Mouse (Mus musculus): ENCODE data around the gene Phkg2.
A peak's percentile ranks its signal among the peaks of the same experiment; 100 is the strongest.
"Not testable (repeated sequence)": the region's sequence is repeated elsewhere in the genome, so short reads cannot be mapped to it uniquely, and the experiment has no call there.

Phkg2 gene

DNA sequence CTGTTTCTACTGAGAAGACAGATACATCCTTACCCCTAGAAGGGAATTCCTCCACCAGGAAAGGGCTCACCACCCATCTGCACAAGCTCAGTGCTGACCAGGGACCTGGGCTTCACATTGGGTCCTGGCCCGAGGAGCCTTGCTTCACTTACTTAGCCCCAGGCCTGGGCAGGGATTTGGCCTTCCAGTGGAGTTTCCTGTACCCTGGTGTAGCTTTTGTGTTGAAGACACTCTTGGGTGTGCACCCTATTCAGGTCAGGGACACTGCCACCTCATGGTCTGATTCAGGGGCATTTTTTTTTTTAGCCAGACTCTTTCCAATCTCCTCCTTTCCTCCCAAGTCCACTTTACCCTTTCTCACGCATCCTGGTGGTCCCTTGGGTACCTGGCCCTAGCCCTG is 29.8 kb downstream of the Phkg2 start:
- no peak for DNase-seq (ENCODE audit: extremely low spot score, low spot score)

DNA sequence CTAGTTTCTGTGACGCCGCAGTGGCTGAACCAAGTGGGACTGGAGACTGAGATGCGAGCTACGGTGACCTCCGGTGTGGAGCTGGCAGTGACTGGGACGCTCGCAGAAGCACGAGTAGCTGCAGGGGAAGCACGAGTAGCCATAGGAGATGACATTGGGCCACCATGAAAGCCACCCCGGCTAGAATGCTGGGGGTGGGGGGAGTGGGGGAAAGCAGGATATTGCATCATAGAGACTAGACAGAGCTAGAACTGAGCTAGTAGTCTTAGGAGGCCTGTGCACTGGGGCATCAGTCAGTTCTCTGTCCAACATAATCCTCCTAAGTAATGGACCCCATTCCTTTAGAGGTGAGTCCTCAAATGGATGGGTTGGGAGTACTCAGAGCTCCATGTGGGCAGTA is 31.1 kb downstream of the Phkg2 start:
- no peak for DNase-seq (ENCODE audit: extremely low spot score, low spot score)

DNA sequence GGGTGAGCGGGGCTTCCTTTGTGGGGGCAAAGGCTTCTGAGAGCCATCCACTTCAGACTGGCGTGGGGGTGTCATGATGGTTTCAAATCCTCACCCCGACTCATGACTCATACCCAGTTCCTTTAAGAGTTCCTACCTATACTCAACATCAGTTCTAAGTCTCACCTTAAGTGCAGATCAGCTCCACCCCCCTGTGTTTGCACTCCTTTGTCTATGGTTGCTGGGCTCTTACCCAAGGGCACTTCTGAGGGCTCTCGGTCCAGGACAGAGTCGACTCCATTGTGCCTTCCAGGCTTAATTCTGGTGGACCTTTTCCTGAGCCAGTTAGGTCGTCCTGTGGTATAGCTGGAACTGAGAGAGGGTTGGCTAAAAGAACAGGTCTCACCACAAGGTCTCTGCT is 34.0 kb downstream of the Phkg2 start:
- DNase-seq (ENCODE audit: extremely low spot score, low spot score), result no peak

DNA sequence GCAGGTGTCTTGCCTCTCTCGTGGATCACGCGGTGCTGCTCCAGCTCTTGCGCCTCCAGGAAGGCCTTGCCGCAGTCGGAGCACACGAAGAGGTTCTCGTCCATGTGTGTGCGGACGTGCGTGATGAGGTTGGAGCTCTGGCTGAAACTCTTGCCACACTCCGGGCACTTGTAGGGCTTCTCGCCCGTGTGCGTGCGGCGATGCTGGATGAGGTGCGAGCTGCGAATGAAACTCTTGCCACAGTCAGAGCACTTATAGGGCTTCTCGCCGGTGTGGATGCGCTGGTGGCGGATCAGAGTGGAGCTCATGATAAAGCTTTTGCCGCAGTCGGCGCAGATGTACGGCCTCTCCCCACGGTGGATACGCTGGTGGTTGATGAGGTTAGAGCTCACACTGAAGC is 37.9 kb downstream of the Phkg2 start:
- no peak for DNase-seq (ENCODE audit: extremely low spot score, low spot score)

DNA sequence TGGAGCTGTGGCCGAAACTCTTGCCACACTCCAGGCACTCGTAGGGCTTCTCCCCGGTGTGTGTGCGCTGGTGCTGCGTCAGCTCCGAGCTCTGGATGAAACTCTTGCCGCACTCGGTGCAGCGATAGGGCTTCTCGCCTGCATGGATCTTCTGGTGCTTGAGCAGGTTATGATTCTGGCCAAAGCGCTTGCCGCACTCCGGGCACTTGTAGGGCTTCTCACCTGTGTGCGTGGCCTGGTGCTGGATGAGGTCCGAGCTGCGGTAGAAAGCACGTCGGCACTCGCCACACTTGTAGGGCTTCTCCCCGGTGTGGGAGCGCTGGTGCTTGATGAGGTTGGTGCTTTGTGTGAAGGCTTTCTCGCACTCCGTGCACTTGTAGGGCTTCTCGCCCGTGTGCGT is 38.4 kb downstream of the Phkg2 start:
- DNase-seq (ENCODE audit: extremely low spot score, low spot score), result no peak

DNA sequence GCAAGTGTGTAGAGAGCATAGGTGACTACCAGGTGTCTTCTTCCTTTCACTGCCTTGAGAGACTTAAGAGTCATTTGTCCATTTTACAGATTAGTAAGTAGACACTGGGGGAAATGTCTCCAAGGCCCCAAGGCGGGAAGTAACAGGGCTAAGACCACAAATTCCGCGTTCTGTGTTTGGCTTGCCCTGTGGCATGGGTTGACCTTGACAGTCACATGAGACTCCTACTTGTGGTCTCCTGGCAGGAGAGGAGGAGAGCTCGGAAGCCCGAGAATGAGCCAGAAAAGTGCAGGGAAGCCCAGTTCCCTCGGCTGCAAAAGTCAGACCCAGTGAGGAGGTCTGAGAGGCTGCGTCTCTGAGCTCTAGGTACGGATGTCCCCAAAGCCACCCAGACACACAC is 40.4 kb downstream of the Phkg2 start:
- no peak for DNase-seq (ENCODE audit: extremely low spot score, low spot score)

DNA sequence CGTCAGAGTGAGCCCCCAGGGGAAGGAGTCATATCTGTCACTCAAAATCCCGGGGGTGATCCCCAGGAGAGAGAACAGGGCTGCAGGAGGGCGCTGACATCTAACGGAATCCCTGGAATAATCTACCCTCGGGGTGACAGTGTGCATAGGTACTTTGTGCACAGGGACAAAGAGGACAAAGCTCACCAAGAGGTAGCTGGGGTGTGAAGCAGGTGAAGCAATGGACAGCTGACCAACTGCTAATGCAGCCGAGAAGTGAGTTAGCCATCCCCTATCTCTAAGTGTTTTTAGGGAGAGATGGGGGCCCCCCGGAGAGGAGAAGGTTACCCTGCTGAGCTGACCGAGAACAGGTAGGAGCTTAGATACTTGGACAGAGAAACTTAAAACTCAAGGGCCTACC is 41.0 kb downstream of the Phkg2 start:
- no peak for DNase-seq (ENCODE audit: extremely low spot score, low spot score)

DNA sequence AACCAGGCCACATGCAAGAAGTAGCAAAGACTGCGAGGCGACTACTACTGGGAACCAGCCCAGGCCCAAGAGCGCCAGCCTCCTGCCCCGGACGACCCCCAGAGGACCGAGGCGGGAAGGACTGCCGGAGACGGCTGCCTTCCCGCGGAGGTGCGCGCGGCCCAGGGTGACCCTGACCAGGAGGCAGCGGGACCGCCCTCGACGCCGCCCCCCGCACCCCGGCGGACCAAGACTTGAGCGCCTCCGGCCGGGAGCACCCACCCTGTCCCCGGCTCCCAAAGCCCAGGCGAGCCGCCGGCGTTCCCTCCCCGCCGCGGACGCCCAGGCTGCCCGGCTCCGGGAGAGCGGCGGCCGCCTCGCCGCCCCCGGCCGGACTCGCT is 41.4 kb downstream of the Phkg2 start:
- DNase-seq (ENCODE audit: extremely low spot score, low spot score), result no peak

DNA sequence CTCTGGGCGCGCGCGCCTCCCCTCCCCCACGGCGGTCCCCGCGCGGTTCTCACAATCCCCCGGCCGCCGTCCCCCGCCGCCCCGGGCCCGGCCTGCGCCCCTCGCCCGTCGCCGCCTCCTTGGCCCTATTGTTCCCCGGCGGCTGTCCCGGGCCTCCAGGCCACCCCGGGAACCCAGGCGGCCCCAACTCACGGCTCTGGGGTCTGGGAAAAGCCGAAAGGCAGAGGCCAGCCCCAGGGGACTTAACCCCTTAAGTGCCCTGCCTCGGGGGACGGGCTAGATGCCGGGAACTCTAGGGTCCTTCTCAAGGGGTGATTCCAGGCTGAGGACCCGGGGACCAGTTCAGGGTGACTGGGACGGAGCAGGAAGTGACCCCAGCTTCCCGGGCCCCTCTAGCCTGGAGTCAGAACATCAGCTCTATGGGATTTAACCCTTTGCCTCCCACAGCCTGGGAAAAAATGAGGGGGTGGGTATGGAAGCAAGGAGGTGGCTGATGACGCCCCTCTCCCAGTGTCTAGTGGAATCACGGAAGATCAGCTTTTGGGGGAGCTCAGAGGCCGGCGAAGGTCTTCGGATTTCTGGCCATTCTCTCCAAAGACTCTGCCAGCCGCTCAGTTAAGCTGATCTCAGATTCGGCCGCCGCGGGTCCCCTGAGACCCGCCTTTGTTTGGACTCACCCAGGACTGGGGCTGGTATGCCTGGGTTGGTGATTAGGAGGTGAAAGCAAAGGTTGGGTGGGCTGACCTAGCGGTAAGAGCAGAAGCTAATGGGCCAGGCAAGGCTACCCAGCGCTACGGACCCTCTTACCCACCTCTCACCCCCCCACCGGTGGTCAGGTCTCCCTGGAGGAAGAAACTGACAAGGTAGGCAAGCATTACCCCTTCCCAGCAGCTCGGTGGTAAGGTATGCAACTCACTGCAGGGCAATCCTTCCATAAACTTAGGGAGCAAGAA is 42.0 kb downstream of the Phkg2 start, which contains the start of gene Zfp629:
Zfp629 (minus strand) TSS at position 907 of the 953 bp plus-strand sequence.
- DNase-seq (ENCODE audit: extremely low spot score, low spot score), result peak; percentile 91

DNA sequence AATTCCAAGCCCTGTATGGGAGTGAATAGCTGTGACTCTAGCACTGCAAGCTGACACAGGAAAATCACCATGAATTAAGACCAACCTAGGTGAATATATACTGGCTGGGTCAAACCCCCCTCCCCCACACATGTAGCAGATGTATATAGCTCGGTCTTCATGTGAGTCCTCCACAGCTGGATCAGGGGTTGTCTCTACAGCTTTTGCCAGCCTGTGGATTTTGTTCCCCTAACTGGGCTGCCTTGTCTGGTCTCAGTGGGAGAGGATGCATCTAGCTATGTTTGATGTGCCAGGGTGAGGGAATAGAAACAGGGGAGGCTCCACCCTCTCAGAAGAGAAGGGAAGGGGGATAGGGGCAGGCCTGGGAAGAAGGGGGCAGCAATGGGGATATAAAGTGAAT is 43.2 kb downstream of the Phkg2 start:
- DNase-seq (ENCODE audit: extremely low spot score, low spot score), result no peak

DNA sequence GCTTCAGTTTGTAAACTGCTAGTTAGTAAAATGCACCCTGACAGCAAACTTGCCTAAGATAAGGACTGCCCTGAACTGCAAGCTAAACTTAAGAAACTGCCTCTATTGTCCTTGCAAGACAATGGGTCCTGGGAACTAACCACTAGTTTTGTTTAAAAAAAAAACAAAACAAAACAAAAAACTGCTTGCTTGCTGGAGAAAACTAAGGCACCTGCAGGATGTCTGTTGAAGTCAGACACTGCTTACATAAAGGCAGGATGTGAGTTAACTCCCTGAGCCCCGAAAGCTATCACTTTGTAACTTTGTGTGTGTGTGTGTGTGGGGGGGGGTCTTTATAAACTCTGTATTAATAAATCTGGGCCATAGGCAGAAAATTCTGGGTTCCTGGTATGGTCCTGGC is 43.7 kb downstream of the Phkg2 start:
- DNase-seq (ENCODE audit: extremely low spot score, low spot score), result no peak

DNA sequence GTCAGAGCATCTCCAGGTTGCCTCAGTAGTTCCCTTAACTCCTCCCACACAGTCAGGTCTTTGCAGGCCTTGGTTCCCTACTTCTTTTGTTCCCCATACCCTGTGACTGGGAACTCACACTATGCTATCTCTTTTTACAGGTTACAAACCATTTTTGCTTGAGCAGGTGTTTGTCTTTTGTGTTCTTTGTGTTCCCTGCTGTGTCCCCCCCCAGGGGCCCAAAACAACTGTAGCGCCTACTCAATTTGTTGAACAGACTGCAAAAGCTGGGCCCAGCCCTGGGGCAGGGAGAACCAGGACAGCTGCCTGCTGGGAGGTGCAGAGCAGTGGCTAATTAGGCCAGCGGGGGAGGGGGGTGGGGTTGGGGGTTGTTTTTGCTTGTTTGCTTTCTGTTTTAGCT is 44.8 kb downstream of the Phkg2 start:
- DNase-seq (ENCODE audit: extremely low spot score, low spot score), result no peak

DNA sequence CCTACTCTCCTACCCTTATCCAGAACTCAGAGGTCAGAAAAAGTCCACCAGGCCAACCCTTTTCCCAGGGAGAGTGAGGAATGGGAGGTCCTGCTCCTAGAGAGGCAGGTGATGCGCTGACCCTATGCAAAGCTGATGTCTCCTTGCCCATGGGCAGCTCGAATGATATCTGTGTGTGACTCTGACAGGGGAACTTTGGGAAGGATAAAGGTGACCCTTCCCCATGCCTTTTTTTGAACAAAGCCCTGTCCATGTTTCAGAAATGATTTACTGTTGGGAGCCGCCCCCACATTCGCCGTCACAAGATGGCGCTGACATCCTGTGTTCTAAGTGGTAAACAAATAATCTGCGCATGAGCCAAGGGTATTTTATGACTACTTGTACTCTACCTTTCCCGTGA is 45.3 kb downstream of the Phkg2 start:
- DNase-seq (ENCODE audit: extremely low spot score, low spot score), result not testable (repeated sequence)

DNA sequence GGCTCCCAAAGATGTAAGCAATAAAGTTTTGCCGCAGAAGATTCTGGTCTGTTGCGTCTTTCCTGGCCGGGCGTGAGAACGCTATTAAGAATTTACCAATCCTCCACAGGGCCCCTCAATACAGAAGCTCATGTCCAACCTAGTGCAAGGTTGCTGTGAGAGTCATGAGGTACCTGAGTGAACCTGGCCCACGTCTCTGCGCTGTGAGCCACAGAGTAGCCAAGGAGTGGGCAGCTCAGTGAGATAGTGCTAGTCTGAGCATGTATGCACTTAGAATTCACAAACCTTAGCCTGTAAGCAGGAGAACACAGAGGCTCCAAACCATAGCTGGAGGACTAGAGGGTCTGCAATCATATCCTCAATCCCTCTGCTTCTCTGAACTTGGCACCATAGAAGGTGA is 52.9 kb downstream of the Phkg2 start:
- no peak for DNase-seq (ENCODE audit: extremely low spot score, low spot score)

DNA sequence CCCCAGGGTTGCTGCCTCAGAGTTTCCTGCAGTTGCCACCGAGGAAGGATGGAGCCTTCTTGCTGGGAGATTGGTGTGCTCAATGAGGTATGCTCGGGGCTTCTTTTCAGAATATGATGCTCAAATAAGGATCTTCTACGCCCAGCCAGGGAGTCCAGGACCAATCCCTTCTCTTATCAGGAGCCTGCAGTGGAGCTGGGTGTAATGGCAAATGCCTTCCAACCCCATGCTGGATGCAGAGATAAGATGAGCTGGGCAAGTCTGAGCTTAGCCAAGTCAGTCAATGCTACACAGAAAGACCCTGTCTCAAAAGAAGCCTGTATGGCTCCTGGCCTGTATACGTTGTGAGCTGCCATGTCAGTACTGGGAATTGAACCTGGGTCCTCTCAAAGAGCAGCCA is 53.3 kb downstream of the Phkg2 start:
- no peak for DNase-seq (ENCODE audit: extremely low spot score, low spot score)

DNA sequence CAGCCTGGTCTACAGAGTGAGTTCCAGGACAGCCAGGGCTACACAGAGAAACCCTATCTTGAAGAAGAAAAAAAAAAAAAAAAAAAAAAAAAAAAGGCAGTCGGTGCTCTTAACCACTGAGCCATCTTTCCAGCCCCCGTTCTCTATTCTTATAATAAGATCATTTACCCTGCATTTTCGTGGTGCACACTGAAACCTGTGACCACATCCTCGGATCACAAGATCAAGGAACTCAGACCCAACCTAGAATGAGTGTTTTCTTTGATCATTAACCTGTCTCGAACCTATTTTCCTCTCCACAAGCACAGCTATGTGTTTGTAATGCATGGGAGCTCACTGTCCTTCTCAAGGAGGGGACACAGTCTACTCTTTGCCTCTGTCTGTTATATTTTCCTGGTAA is 55.5 kb downstream of the Phkg2 start:
- no peak for DNase-seq (ENCODE audit: extremely low spot score, low spot score)

DNA sequence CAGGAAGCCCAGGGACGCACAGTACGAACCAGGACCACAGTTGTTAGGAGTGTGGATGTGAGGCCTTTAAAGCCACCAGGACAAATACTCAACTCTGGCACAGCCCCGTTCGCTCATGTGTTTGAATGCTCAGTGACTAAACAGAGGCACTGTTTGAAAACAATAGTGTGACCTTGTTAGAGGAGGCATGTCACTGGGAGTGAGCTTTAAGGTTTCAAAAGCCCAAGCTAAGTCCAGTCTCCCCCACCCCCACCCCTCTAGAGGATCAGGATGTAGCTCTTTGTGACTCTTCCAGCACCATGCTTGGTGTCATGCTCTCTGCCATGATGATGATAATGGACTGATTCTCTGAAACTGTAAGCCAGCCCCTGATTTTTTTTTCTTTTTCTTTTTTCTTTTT is 58.3 kb downstream of the Phkg2 start:
- no peak for DNase-seq (ENCODE audit: extremely low spot score, low spot score)
